Mouse (Mus musculus) myocyte (in vitro differentiated cells): ENCODE data around the gene Tifa.

Experiments
- E2F4 ChIP-seq: IDR thresholded peaks from one replicate; pipeline ENCODE4 v1.6.1; 2011; ENCODE audit warnings: mild to moderate bottlenecking, control low read depth, moderate library complexity; ENCODE audit not compliant: insufficient read depth
- MYOD1 ChIP-seq, 3 experiments: IDR thresholded peaks; one replicate each; pipeline ENCODE4 v1.6.1; 2011; ENCODE audit warnings: control low read depth in 2 of 3, low read depth in 2 of 3, mild to moderate bottlenecking in 2 of 3, moderate library complexity in 1 of 3; ENCODE audit not compliant: insufficient read length in 2 of 3, control insufficient read depth in 1 of 3
- POLR2A ChIP-seq: IDR thresholded peaks from one replicate; pipeline ENCODE4 v1.6.1; 2011; ENCODE audit warnings: low read depth, mild to moderate bottlenecking, control low read depth, moderate library complexity; ENCODE audit not compliant: insufficient read length
- POLR2AphosphoS2 ChIP-seq: IDR thresholded peaks from one replicate; pipeline ENCODE4 v1.6.1; 2011; ENCODE audit warnings: low read depth, control low read depth; ENCODE audit not compliant: insufficient read length
- SRF ChIP-seq: IDR thresholded peaks from one replicate; pipeline ENCODE4 v1.6.1; 2011; ENCODE audit warnings: low read depth; ENCODE audit not compliant: control insufficient read depth, insufficient read length

DNA sequence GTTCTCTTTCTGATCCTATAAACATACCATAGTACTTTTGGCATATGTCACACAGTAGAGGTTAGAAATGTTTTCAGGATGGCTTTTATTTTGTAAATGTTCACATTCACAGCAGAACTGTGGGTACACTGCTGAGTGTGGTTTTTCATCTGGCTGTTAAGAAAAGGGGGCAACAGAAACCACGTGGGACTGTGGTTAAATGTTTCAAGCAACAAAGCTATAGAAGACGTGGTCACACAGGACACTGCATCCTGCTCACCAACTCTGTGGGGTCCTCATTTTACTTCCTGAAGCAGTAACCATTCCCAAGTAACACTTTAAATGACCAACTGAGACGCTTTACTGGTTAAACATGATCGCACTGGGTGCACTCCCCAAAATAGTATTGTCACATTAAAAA is 72.9 kb downstream of the Tifa start:
- TF ChIP-seq E2F4, result no peak
- no peak for TF ChIP-seq SRF
- no peak for TF ChIP-seq POLR2A
- no peak for TF ChIP-seq POLR2AphosphoS2
- no peak for TF ChIP-seq MYOD1 (IDR thresholded peaks at IDR 0.05; ENCODE audit: control insufficient read depth in 1 of 3, insufficient read length in 2 of 3, low read depth in 2 of 3)
